In the genomic region with DNA sequence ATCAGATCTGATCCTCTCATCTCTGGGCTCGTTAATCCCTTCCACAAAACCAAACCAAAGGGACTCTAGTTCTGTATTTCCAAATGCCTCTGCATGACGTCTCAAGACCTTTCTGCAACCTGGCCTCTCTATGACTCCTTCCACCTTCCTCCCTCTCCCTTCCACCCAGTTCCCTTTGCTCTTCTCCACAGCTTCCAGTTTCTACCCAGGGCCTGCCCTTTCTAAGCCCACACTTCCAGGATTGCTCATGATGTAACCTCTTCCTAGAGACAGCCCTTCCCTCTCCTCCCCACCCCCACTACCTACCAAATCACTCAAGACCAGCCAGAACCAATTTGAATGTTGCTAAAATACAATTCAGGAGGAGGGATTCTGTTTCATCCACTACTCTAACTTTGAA, we compare ENCODE assay signal across 9 mouse cellular contexts. TPM values are rescaled to one million over a fixed set of nuclear protein-coding genes. Genes with fewer than 3 reads are reported as not detected.
A peak's percentile ranks its signal among the peaks of the same experiment; 100 is the strongest.
DNase-seq lines count a peak whose midpoint lies in the region; ATAC-seq and TF ChIP-seq lines count a peak whose summit lies in the region.
"Had no signal": no experiment of that assay in that cellular context is flagged by ENCODE, and none has a peak within 500 bp of the region (broad histone marks: within the 10 kb centered on the region; RNA-seq: fewer than 3 reads in every experiment).

No protein-coding gene starts in this region.

- no peaks in the 10 kb centered on the region for H3K9me3 ChIP-seq in forebrain, embryonic 10.5 days
- H3K9me3 ChIP-seq in forebrain, embryonic 15.5 days = no peaks in the 10 kb centered on the region
- H3K9me3 ChIP-seq in kidney, postnatal 0 days (replicated peaks; ENCODE audit: low read length) = no peaks in the 10 kb centered on the region
- no peaks in the 10 kb centered on the region for H3K9me3 ChIP-seq in hindbrain, embryonic 15.5 days

- H3ac ChIP-seq in myocyte (ENCODE audit: control insufficient read depth, insufficient read length) = no peak overlapping the region

- peaks cover 50% of the 10 kb centered on the region for H3K4me1 ChIP-seq in forebrain, embryonic 10.5 days
- peaks cover 32% of the 10 kb centered on the region for H3K4me1 ChIP-seq in forebrain, embryonic 15.5 days
- H3K4me1 ChIP-seq in kidney, postnatal 0 days (replicated peaks; ENCODE audit: insufficient read depth, low read length) = peaks cover 41% of the 10 kb centered on the region
- H3K4me1 ChIP-seq in hindbrain, embryonic 15.5 days (replicated peaks) = peaks cover 46% of the 10 kb centered on the region

- no peak overlapping the region for H3K9ac ChIP-seq in forebrain, embryonic 15.5 days (replicated peaks)
- H3K9ac ChIP-seq in kidney, postnatal 0 days (ENCODE audit: low read depth, low read length) = no peak overlapping the region
- no peak overlapping the region for H3K9ac ChIP-seq in hindbrain, embryonic 15.5 days

- peak overlapping the region; percentile 92; the same call in 1 of the 2 replicates for H3K4me3 ChIP-seq in forebrain, embryonic 10.5 days
- no peak overlapping the region for H3K4me3 ChIP-seq in forebrain, embryonic 15.5 days
- no peak overlapping the region for H3K4me3 ChIP-seq in kidney, postnatal 0 days (replicated peaks; ENCODE audit: low read depth, low read length)
- H3K4me3 ChIP-seq in hindbrain, embryonic 15.5 days = no peak overlapping the region
- H3K4me3 ChIP-seq in myocyte = peak overlapping the region; percentile 38

- peaks cover 69% of the 10 kb centered on the region for H3K79me2 ChIP-seq in myocyte (ENCODE audit: control insufficient read depth, insufficient read depth)

- H3K27ac ChIP-seq in forebrain, embryonic 10.5 days = 0 out of 2 replicates have a peak overlapping the region, but pooled peaks have one; percentile 31
- H3K27ac ChIP-seq in forebrain, embryonic 15.5 days (replicated peaks) = no peak overlapping the region
- H3K27ac ChIP-seq in kidney, postnatal 0 days = no peak overlapping the region
- no peak overlapping the region for H3K27ac ChIP-seq in hindbrain, embryonic 15.5 days (replicated peaks)

- no peaks in the 10 kb centered on the region for H3K27me3 ChIP-seq in forebrain, embryonic 10.5 days (ENCODE audit: poor library complexity, severe bottlenecking)
- H3K27me3 ChIP-seq in forebrain, embryonic 15.5 days = no peaks in the 10 kb centered on the region
- H3K27me3 ChIP-seq in kidney, postnatal 0 days (ENCODE audit: insufficient read depth, low read length) = no peaks in the 10 kb centered on the region
- no peaks in the 10 kb centered on the region for H3K27me3 ChIP-seq in hindbrain, embryonic 15.5 days
- no peaks in the 10 kb centered on the region for H3K27me3 ChIP-seq in myocyte (ENCODE audit: control insufficient read depth, insufficient read depth, insufficient read length)

- peaks cover 31% of the 10 kb centered on the region for H3K36me3 ChIP-seq in forebrain, embryonic 10.5 days (replicated peaks)
- H3K36me3 ChIP-seq in forebrain, embryonic 15.5 days = no peaks in the 10 kb centered on the region
- H3K36me3 ChIP-seq in kidney, postnatal 0 days (ENCODE audit: insufficient read depth, low read length) = no peaks in the 10 kb centered on the region
- H3K36me3 ChIP-seq in hindbrain, embryonic 15.5 days = no peaks in the 10 kb centered on the region
- H3K36me3 ChIP-seq in myocyte (ENCODE audit: control insufficient read depth, insufficient read depth) = no peaks in the 10 kb centered on the region

- no peak for TF ChIP-seq CTCF in kidney, postnatal 0 days (IDR thresholded peaks at IDR 0.05; ENCODE audit: low read depth)

- TF ChIP-seq POLR2A in myocyte (IDR thresholded peaks at IDR 0.05; ENCODE audit: insufficient read length, low read depth) = no peak

- DNase-seq in forebrain, embryonic 10.5 days (ENCODE audit: extremely low spot score, low spot score) = no peak
- peak; percentile 30 for DNase-seq in kidney, postnatal 0 days (ENCODE audit: low spot score)
- no peak for DNase-seq in kidney, postnatal 25 days
- no peak for DNase-seq in right cerebral cortex, postnatal 36 days (ENCODE audit: low spot score in 2 of 2)
- DNase-seq in gastrocnemius, adult 18-20 months (ENCODE audit: low spot score) = no peak
- DNase-seq: cerebellum, adult 9-11 months had no signal

- WGBS in forebrain, embryonic 10.5 days = 70% methylated on average over 2 of the region's 2 CpGs
- WGBS in forebrain, embryonic 15.5 days = 53% methylated on average over 2 of the region's 2 CpGs
- 46% methylated on average over 2 of the region's 2 CpGs for WGBS in kidney, postnatal 0 days
- 76% methylated on average over 2 of the region's 2 CpGs for WGBS in hindbrain, embryonic 15.5 days

- ATAC-seq in forebrain, embryonic 15.5 days (replicated peaks) = no peak
- ATAC-seq in kidney, postnatal 0 days (replicated peaks; ENCODE audit: low FRiP score, low read depth) = no peak
- no peak for ATAC-seq in hindbrain, embryonic 15.5 days (ENCODE audit: low FRiP score, low read depth)

- no peak overlapping the region for H3K4me2 ChIP-seq in forebrain, embryonic 15.5 days (replicated peaks)
- peak overlapping the region; percentile 11 for H3K4me2 ChIP-seq in kidney, postnatal 0 days (ENCODE audit: low read length)
- H3K4me2 ChIP-seq in hindbrain, embryonic 15.5 days = peak overlapping the region; percentile 13; the same call in 1 of the 2 replicates
- H3K4me2 ChIP-seq in myocyte (ENCODE audit: low read depth) = peak overlapping the region; percentile 87

TF ChIP-seq in myocyte, 11 proteins besides CTCF, POLR2A, EP300 and RAD21:
- TF ChIP-seq SRF (IDR thresholded peaks at IDR 0.05; ENCODE audit: control insufficient read depth, insufficient read length, low read depth) = no peak
- TF ChIP-seq USF1 (IDR thresholded peaks at IDR 0.05; ENCODE audit: low read depth) = no peak
- no peak for TF ChIP-seq MYOD1 (IDR thresholded peaks at IDR 0.05; ENCODE audit: control insufficient read depth in 1 of 3, insufficient read length in 2 of 3, low read depth in 2 of 3)
- no peak for TF ChIP-seq E2F4 (IDR thresholded peaks at IDR 0.05; ENCODE audit: insufficient read depth)
- no peak for TF ChIP-seq CEBPB (IDR thresholded peaks at IDR 0.05; ENCODE audit: insufficient read depth, poor library complexity, severe bottlenecking)
- TF ChIP-seq REST (IDR thresholded peaks at IDR 0.05; ENCODE audit: insufficient read depth, insufficient read length) = no peak
- TF ChIP-seq MYOG (IDR thresholded peaks at IDR 0.05; ENCODE audit: control insufficient read depth in 1 of 3, insufficient read depth in 1 of 3, insufficient read length in 2 of 3, low read depth in 2 of 3) = no peak
- no peak for TF ChIP-seq TCF3 (IDR thresholded peaks at IDR 0.05; ENCODE audit: insufficient read length, low read depth)
- no peak for TF ChIP-seq MAX (IDR thresholded peaks at IDR 0.05; ENCODE audit: low read depth)
TF ChIP-seq in myocyte: peak in this region for 0.

RNA-seq across cellular contexts. Expression of a gene that starts 2.9 kb away (rescaled TPM):
- polyA plus RNA-seq in forebrain, embryonic 10.5 days (2016; fragmentation: Nextera tagmentation; extraction: Ambion mirVana) = 36.1 and 36.6 TPM in 2 replicates
- polyA plus RNA-seq in forebrain, embryonic 15.5 days (2015; fragmentation: Nextera tagmentation; extraction: Ambion mirVana) = 26.8 and 27.9 TPM in 2 replicates
- 21.5 and 23.1 TPM in 2 replicates for polyA plus RNA-seq in kidney, postnatal 0 days (2015; fragmentation: Nextera tagmentation; extraction: Ambion mirVana)
- 29.4 and 33.3 TPM in 2 replicates for polyA plus RNA-seq in hindbrain, embryonic 15.5 days (2015; fragmentation: Nextera tagmentation; extraction: Ambion mirVana)
- polyA plus RNA-seq in myocyte (2012; fragmentation: generic; extraction: Trizol) = 21.4 TPM
- 10 to 100 TPM; 26.8 to 30.5 TPM for total RNA-seq in gastrocnemius, adult 18-20 months (2021)

Comparison
In these comparisons a context has a peak if more than half of its experiments do, and no peak if none do; other contexts are left out.
1. H3K4me3 ChIP-seq: peak in forebrain, embryonic 10.5 days (single experiment) and myocyte (single experiment); none in forebrain, embryonic 15.5 days (single experiment), kidney, postnatal 0 days (single experiment) and hindbrain, embryonic 15.5 days (single experiment).